Mouse (Mus musculus): ENCODE data around the gene Rps6ka6. TPM values are rescaled to one million over a fixed set of nuclear protein-coding genes. Genes with fewer than 3 reads are reported as not detected.

Rps6ka6 gene
- polyA plus RNA-seq, 1 experiment from 2014 or later = 50.5 TPM

DNA sequence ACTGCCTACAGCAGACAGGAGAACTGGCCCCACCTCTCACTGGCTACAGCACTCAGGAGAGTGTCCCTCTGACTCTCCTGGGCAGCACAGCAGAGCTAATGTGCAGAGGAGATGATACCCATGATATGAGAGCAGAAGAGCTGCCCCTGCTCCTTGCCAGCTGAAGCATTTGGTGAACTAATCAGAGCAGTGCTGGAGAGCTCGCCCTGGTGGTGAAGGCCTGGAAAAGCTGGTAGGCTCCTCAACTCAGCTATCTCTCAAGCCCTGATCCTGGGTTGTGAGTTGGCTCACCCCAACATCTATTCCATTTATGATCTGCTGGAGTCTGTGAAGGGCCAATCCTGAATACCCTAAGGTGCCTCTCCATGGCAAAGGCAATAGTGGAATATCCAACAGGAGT, 163.6 kb downstream of the Rps6ka6 start:
- H3K9me3 ChIP-seq = no peaks in the 10 kb centered on the region
- 53% methylated on average over 1 of the region's 1 CpGs for WGBS
- no peak for ATAC-seq (ENCODE audit: insufficient number of reproducible peaks, insufficient read depth, low FRiP score, low TSS enrichment, low read depth)
- H3K4me3 ChIP-seq (replicated peaks) = no peak overlapping the region
- no peak overlapping the region for H3K9ac ChIP-seq (replicated peaks)
- H3K4me2 ChIP-seq = no peak overlapping the region
- H3K36me3 ChIP-seq = no peaks in the 10 kb centered on the region
- H3K27me3 ChIP-seq = no peaks in the 10 kb centered on the region
- no peaks in the 10 kb centered on the region for H3K4me1 ChIP-seq (replicated peaks)
- no peak overlapping the region for H3K27ac ChIP-seq

Other genes with a start within 250 kb of the Rps6ka6 start
- 1.5 TPM in 2 replicates for gene Hdx, start 159.1 kb upstream of the Rps6ka6 start, polyA plus RNA-seq (2016; fragmentation: Nextera tagmentation; extraction: Ambion mirVana)

Data from limb, embryonic 12.5 days (tissue).